Mouse (Mus musculus) central nervous system, embryonic 18 days (tissue): ENCODE measurements around the gene Fam151a. TPM values are rescaled to one million over a fixed set of nuclear protein-coding genes. Genes with fewer than 3 reads are reported as not detected.

Source experiments
- polyA plus RNA-seq: library from polyadenylated mRNA; depleted of rRNA; stranded (reverse); fragments of >200 nt; gene quantifications from 2 replicates; pipeline ENCODE4 v1.2.3, GENCODE M21; 2012; rRNA removed

Fam151a gene
- polyA plus RNA-seq, result 0.05 TPM in 1 of 2 replicates, not detected in the other

DNA sequence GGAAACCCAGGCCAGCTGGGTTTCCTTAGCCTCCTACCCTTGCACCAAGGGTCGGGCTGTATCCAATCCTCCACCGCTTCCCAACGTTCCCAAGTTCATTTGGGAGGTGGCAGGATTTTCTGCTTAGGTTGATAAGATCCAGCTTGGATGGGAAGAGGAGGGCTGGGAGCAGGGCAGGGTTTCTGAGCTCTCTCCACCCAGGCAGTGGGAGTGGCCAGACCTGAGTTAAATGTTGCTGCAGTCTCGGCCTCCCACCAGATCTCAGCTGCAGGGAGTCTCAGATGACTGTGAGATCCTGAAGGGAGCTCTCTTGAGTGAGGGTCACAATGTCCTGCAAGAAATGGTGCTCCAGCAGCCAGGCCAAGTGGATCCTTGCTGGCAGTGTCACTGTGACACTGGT is at the start of gene Fam151a:
Gene Fam151a, plus strand, starts transcription at position 254 of the 400 bp plus-strand sequence.

DNA sequence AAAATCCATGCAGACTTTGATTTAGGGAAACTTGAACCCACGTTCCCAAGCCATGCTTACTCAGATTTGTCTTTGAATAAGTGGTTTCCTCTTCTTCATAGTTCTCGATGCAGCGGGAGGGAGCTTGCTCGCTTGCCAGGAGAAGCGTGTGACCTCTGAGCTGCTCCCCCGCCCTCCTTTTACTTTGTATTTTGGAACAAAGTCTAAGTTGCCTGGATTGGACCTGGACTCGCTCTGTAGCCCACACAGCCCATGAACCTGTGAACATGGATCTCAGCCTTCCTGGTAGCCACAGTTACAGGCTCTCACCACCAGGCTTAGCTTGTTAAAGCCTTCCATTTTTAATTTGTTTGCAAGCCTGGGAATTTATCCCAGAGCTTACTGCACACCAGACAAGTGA is 2.9 kb upstream of the Fam151a start, which contains the start of gene Mroh7:
Gene Mroh7, minus strand, starts transcription at position 112 of the 400 bp plus-strand sequence.

Other genes starting within 250 kb of the Fam151a start
- gene Bsnd, start 241.6 kb upstream of the Fam151a start, polyA plus RNA-seq, result not detected in 2 replicates
- 83.1 and 84.8 TPM in 2 replicates for gene Dhcr24, start 172.9 kb upstream of the Fam151a start, polyA plus RNA-seq
- gene Lexm, start 116.6 kb upstream of the Fam151a start, polyA plus RNA-seq, result 0.15 TPM in 1 of 2 replicates, not detected in the other
- 2.9 and 3.2 TPM in 2 replicates for gene Ttc22, start 111.5 kb upstream of the Fam151a start, polyA plus RNA-seq
- 11.1 TPM in 2 replicates for gene Pars2, start 82.8 kb upstream of the Fam151a start, polyA plus RNA-seq
- 254 and 283 TPM in 2 replicates for gene Ttc4, start 54.9 kb upstream of the Fam151a start, polyA plus RNA-seq
- gene Mroh7, start 3.0 kb upstream of the Fam151a start, polyA plus RNA-seq, result 1.5 and 1.6 TPM in 2 replicates
- 2.2 and 2.5 TPM in 2 replicates for gene Acot11, start 71.1 kb downstream of the Fam151a start, polyA plus RNA-seq
- gene Ssbp3, start 176.8 kb downstream of the Fam151a start, polyA plus RNA-seq, result 127 and 143 TPM in 2 replicates